Mouse (Mus musculus): ENCODE measurements around the gene Trim25.

DNA sequence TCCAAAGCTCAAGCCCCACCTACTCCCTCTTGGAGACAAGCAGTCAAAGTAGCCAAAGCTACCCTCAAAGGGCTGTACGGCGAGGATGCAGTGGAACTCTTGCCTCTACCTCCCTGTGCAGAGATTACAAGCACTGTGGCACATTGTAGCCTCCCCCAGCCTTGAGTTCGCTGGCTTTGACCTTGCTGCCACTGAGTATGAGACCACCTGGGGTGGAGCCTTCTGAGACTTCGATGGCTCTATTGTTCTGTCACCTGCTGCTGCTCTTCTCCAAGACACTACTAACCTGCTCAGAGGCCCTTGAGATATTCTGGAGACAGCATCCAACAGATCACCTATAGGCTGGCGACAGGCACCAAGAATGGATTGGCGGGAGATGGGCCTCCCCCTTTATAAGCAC, 31.4 kb downstream of the Trim25 start:
- TF ChIP-seq CTCF (IDR thresholded peaks at IDR 0.05; ENCODE audit: extremely low read depth, insufficient read depth, low read length) = no peak
- TF ChIP-seq POLR2A (IDR thresholded peaks at IDR 0.05; ENCODE audit: extremely low read depth, insufficient read depth, low read length) = no peak
